Mouse (Mus musculus): ENCODE measurements around the gene Lingo2. TPM values are rescaled to one million over a fixed set of nuclear protein-coding genes. Genes with fewer than 3 reads are reported as not detected.
"Not testable (repeated sequence)": the region's sequence is repeated elsewhere in the genome, so short reads cannot be mapped to it uniquely, and the experiment has no call there.

Gene Lingo2
- total RNA-seq, 2 experiments from 2014 or later, result 47.0 to 61.3 TPM

GRCm38 (mm10) chr4:36131341-36131740, 820.2 kb downstream of the Lingo2 start:
- no peak for DNase-seq (ENCODE audit: low spot score in 2 of 2)

GRCm38 (mm10) chr4:36095482-36095881, 856.1 kb downstream of the Lingo2 start:
- DNase-seq (ENCODE audit: low spot score in 2 of 2), result no peak

- DNase-seq (ENCODE audit: low spot score in 2 of 2), result no peak
Measured at GRCm38 (mm10) chr4:36081095-36081852, 870.3 kb downstream of the Lingo2 start.

- DNase-seq (ENCODE audit: low spot score in 2 of 2), result no peak
Measured at GRCm38 (mm10) chr4:36078910-36079525, 872.5 kb downstream of the Lingo2 start.

GRCm38 (mm10) chr4:36064701-36065100, 886.8 kb downstream of the Lingo2 start:
- DNase-seq (ENCODE audit: low spot score in 2 of 2), result not testable (repeated sequence)

GRCm38 (mm10) chr4:36052791-36053376, 898.7 kb downstream of the Lingo2 start:
- DNase-seq (ENCODE audit: low spot score in 2 of 2), result no peak

- DNase-seq (ENCODE audit: low spot score in 2 of 2), result peak; percentile 13 to 33
Measured at GRCm38 (mm10) chr4:36040361-36040760, 911.2 kb downstream of the Lingo2 start.

GRCm38 (mm10) chr4:36038742-36039141, 912.8 kb downstream of the Lingo2 start:
- no peak for DNase-seq (ENCODE audit: low spot score in 2 of 2)

- DNase-seq (ENCODE audit: low spot score in 2 of 2), result no peak
Measured at GRCm38 (mm10) chr4:36032039-36032438, 919.5 kb downstream of the Lingo2 start.

GRCm38 (mm10) chr4:36014181-36014580, 937.4 kb downstream of the Lingo2 start:
- no peak for DNase-seq (ENCODE audit: low spot score in 2 of 2)

GRCm38 (mm10) chr4:35992005-35992763, 959.4 kb downstream of the Lingo2 start:
- no peak for DNase-seq (ENCODE audit: low spot score in 2 of 2)

- no peak for DNase-seq (ENCODE audit: low spot score in 2 of 2)
Measured at GRCm38 (mm10) chr4:35986012-35986411, 965.5 kb downstream of the Lingo2 start.

GRCm38 (mm10) chr4:35963532-35963931, 988.0 kb downstream of the Lingo2 start:
- no peak for DNase-seq (ENCODE audit: low spot score in 2 of 2)

GRCm38 (mm10) chr4:35951894-35952293, 999.7 kb downstream of the Lingo2 start:
- no peak for DNase-seq (ENCODE audit: low spot score in 2 of 2)

GRCm38 (mm10) chr4:35951251-35951650, 1000.3 kb downstream of the Lingo2 start:
- DNase-seq (ENCODE audit: low spot score in 2 of 2), result no peak

- DNase-seq (ENCODE audit: low spot score in 2 of 2), result no peak
Measured at GRCm38 (mm10) chr4:35934056-35934661, 1017.4 kb downstream of the Lingo2 start.

GRCm38 (mm10) chr4:35927722-35928121, 1023.8 kb downstream of the Lingo2 start:
- no peak for DNase-seq (ENCODE audit: low spot score in 2 of 2)

- no peak for DNase-seq (ENCODE audit: low spot score in 2 of 2)
Measured at GRCm38 (mm10) chr4:35917453-35917852, 1034.1 kb downstream of the Lingo2 start.

GRCm38 (mm10) chr4:35897769-35898564, 1053.6 kb downstream of the Lingo2 start:
- no peak for DNase-seq (ENCODE audit: low spot score in 2 of 2)

All from layer of hippocampus, postnatal 10 days (tissue).